Mouse (Mus musculus) urinary bladder, postnatal 36 days (tissue): ENCODE measurements around the gene Pctp.

Experiments
- DNase-seq, 2 experiments: peaks; one replicate each; pipeline ENCODE4 v3.0.0; 2022; ENCODE audit warnings: low spot score in 2 of 2, mixed read lengths in 1 of 2

The Pctp gene

DNA sequence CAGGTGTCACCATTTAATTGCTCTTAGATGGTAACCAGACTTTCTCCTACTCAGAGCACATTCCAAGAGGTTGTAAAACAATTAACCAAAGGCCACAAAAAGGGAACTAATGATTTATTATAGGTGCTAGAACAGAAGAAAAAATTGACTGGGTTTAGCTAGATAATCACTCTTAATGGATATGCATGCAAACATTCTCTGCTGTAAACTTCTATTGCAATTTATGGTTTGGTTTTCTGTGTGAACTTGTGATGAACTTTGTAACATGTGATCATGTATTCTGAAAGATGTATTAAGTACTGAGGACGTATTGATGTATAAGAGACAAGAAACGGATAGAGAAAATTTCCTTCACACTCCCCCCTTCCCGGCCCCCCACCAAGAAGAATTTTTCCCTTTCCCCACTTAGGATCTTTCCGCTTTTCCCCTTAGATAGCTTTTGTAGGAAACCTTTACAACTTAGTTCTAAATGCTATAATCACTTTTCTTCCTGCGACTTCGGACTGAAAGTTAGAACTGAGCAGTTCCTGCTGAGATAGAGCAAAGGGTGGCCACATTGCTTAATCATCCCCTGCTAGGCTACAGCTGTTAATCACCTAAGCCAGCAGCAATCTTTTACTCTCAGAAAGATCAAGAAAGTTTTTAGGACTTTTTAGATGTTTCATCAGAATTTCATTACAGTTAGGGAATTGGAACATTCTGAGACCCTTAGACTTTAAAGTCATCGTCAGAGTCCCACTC, 5.3 kb upstream of the Pctp start:
- DNase-seq, result no peak

DNA sequence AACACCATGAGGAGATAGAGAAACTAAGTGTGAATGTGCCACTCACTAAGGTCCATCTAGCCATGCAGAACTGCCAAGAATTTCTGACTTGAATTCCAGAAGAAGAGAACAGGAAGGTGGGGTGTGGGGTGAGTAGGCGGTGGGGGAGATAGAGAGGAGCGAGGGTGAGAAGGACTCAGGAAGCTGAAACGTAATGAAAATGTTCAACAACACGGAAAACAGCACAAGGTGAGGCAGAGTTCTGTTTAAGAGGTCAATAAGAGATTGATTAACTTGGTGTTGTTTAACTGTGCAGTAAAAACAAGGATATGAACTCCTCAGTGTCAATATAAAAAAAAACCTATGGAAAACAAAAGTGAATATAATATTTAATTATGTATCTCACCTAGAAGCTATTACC, 3.4 kb upstream of the Pctp start:
- DNase-seq, result no peak

DNA sequence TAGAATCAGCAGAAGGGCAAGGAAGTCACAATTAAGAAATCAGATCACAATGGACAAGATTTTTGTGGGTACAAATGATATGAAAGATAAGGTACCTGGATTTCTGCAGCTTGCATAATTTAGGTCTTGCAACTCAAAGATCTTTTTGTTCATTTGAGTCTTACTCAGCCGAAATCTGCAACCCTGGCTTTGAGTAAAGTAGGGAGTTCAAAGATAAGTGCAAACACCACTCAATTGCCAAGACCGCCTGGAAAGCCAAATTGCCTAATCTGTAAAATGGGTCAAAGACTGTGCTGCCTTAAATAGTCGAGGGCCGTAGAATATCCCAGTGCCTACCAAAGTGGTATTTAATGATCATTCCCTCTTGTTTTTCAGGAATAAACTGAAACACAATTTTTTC, 692 bp upstream of the Pctp start:
- no peak for DNase-seq

DNA sequence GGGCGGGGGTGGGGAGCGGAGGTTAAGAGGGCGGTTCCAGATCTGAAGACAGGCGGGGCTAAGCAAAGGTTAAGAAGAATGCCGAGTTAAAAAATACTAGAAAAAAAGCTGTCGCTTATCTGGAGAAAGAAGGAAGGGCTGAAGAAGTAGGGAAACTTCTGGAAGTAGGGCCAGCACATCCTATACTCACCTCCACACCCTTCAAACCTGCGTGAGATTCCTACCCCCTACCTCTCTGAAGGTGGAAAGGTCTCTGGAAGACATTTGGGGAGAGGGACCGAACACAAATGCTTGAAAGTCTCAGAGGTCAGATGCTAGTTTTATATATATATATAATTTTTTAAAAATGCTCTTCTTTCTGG, 274 bp upstream of the Pctp start:
- DNase-seq, result no peak

DNA sequence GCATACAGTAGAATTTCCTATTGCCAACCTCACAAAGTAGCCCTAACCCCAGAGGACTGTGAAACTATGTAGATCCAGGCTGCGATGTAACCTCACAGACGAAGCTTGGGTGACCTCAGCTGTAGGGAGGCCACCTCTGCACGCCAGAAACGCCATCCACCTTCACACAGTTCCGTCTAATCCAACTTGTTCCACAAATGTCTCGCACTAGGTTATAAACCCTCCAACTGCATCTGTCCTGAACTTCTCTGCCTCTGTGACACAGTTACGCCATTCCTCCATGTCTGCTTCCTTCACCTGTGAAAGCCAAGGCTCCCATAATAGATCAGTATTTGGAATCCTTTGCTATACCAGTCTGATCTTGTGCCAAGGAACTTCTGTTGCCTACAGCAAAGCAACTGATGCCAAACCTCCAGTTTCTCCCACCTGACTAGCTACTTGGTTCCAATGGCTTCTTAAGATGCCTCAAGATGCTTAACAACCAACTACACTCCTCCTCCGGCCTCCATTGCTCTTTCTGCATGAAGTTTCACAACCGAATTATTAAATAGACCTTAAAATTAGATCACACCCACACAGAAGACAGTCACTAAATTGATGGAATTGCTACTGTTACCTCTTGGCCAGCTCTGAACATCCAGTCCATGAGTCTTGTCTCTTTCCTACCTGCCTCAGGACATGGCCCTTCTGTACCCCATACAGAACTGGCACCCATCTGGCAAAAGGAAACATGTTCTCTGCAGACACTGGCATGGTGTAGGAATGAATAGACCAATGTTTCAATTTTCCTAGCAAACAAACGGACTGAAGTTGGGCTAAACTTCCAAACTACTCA, 1.1 kb downstream of the Pctp start:
- DNase-seq, result no peak

DNA sequence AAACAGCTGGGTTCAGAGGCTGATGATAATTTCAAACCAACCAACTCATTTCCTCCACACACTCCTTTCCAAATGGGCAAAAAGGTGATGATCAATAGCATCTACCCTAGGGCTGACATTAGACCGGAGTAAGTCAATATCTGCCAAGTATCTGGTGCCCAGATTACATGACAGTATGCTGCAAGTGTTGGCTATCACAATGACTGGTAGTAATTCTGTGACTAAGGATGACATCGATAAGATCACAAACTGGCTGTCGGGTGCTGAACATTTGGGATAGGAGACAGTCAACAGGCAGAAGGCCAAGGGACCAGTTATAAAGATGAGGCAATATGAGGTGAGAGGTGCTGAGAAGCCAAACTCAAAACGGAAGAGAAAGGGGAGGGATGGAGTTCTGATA, 2.0 kb downstream of the Pctp start:
- no peak for DNase-seq

DNA sequence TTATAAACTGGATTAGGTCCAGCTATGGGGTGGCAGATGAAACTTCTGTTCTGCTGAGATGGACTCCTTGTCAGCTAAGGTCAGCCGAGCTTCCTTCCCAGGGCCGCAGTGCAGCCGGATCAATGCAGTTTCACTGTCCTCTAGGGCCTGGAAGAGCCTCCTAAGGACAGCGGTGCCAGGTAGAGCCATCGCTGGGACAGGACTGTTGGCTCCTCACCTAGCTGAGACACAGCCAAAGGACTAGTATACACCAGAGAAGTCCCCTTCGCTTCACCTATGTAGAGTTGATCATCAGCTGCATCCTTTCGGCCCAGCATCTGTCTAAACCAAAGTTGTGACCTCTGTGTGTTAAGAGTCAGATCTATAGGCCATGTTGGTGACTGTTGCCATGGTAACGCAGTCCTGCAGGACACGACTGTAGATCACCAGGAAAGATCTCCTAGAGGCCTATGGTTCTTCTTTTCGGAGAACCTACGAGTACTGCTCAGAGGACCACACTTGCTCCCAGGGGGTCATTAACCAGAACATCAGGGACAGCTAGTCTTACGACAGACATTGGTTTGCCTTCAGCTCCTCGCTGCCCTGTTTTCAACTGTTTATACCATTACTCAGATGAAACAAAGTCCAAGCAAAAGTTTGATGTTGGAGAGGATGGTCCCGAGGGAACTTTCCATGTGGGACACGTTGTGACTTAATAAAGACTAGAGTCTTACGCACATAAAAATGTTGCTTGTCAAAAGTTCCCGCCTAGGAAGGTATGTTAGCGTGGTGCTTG, 3.5 kb downstream of the Pctp start:
- DNase-seq, result no peak

DNA sequence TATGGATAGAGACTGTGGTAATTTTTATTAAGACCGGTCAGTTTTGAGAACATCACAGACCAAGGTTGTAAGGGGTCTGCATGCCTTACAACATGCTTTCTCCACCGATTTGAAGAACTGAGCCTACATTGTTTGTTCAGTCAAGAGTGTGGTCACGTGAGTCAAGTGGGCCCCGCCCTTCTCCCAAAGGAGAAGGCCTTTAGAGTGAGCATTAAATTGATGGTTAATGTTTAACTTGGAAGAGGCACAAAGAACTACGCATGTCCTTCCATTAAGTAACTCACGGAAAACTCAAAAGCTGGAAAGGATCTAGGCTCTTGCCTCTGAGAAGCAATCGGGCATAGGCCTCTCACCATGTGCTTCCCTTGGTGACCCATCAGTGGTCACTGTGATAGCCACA, 5.8 kb downstream of the Pctp start:
- DNase-seq, result no peak

DNA sequence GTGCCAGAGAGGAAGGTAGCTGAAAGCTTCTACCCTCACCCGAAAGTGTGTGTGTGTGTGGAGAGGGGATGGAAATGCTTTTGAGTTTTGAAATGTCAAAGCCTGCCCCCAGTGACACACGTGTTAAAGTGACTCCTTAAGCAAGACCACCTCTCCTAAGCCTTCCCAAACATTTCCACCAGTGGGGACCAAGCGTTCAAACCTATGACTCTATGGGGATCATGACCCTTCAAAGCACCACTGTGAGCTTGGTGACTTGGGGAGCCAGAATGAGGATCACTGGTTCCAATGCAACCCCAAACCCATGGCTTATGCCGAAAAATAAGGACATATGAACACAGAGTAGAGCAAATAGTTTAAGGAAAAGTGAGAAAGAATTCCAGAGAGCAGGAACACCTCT, 6.3 kb downstream of the Pctp start:
- no peak for DNase-seq

DNA sequence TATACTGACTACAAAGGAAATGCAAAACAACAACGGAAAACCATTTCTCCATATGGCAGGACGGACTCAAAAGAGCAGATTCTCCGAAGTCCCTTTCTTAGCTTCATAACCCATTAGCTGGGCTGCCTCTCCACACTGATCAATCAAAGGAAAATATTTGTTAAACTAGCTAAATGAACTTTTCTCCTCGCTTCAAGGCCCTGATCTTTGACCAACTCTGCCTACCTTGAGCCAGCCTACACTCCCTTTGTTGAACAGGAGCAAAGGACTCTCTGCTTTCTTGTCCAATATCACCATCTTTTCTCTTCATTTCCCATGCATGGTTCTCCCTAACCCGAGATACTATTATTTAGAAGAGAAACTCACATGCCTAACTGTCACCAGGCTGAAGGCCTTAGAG, 7.1 kb downstream of the Pctp start:
- DNase-seq, result no peak

DNA sequence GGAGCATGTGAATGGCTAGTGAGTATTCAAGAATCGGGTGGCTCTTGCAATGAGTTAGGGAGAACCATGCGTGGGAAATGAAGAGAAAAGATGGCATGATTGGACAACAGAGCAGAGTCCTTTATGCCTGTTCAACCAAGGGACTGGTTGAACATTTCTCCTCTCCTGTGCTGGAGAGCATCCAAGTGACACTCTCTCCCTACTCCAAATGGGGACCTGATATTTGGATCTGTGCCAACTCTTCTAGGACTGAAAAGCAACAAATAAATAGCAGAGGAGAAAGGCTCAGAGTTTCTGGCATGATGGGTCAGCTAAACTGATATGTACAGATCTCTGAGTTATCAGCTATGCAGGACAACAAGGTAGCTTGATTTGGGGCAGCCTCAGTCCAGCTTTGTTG, 8.0 kb downstream of the Pctp start:
- no peak for DNase-seq

DNA sequence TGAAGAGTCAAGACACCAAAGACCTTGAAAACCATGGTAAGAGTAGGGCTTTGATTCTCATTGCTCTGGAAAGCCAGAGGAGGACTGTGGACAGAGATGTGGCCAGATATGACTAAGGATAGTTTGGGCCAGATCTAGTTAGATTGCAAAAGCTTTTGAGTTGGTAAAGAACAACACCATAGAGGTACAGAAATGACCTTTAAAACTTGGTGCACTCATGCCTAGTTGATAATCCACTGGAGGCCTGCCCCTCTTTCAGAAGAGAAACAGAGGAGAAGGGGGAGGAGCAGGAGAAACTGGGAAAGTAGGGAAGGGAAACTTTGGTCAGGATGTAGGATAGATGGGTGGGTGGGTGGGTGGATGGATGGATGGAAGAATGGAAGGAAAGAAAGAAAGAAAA, 11.0 kb downstream of the Pctp start:
- DNase-seq, result no peak

DNA sequence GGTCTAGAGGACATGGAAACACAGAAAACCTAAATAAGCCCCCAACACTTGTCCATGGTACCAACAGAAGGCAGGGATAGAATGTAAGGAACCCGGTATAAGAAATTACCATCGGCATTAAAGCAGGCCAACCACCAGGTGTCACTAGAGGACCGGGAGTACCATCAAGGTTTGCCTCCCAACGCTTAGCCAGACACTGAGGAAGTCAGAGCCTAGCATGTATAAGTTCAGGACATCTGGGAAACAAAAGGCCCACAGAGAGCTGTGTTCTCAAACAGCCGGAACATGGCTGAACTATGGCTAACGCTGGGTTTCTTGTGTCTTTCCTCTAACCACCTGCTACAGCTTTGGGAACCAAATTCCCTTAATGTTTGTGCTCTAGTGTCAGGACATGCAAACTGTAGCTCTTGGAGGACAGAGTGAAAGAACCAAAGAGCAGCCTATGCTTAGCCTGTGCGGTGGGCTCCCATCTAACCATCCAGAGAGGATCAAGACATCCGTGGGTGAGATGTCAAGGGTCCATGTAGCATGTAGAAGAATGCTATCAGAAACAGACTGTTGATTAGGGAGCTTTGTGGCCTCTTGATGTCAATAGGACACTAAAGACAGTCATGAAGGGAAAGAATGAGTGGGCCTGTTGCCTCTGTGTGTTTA, 13.6 kb downstream of the Pctp start:
- peak; percentile 44 to 63 for DNase-seq

DNA sequence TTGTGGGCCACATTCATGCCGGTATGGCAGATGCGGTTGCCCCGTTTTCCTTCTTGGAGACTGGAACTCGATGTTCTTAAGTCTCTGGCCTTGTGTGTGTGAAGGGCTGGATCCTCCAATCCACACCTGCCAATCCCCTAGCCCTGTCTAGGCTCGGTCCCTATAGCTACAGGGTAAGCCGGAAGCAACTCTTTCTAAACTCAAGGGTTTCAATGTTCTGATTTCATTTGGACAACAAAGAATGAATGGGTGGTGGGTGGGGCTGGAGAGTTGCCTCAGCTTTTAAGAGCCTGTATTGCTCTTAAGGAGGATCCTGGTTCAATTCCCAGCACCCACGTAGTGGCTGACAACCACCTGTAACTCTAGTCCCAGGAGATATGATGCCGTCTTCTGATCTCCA, 16.2 kb downstream of the Pctp start:
- no peak for DNase-seq

DNA sequence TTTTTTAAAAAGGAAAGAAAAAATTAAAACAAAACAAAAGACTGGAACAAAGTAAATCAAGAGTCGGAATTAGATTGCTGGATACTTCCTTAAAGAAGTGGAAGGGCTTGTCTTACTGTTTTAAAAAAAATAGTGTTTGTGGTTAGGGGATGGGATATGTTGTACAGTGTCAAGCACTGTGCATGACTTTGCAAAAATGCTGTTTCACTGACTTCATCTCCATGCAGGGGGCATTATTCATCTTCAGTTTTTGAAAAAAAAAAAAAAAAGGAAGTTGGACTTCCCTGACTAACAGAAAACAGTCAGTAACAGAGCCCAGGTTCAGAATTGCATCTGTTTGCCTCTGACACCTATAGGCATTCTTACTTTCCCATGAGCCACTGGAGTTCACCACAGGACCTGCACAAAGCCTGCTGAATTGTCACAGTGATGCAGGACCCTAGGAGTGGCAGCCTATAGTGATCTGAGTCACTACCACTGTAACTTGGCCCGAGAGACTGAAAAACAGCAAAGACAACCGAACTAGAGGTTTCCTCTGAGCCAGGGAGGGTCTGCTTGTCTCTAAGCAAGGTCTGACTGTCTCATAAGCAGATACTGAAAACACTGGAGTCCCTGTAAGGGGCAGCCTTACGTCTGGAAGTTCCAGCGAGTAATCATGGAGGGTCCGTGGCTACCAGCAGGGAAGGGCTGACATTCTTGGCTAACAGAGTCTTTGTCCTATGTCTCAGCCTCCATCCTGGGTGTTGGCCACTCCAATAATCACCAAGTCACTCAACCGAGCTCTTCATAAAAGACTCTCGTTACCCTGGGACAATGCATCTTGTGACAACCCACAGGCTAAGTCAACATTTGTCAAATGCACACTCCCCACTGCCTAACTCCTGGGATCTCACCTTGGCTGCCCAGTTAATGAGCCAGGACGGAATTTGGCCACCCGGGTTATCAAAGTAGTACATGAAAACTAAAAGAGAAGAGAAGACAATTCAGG, 17.2 kb downstream of the Pctp start:
- DNase-seq, result no peak

DNA sequence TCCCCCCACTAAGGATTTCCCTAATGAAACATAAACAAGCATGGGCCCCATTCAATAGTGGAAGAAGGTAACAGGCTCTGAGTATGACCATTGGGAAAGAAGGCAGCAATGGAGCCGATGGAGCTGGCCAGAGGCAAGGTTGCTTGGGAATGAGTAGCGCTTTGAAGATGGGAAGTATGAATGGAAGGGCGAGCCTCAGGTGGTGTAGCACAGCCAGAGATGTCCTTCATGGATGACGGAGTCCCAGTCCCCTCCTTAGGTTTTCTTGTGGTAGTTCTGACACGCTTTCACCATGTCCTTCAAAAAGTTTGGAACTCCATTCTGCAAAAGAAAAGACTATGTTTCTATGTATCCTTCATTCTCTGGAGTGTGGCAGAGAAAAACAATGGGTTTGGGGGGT, 18.3 kb downstream of the Pctp start:
- no peak for DNase-seq

DNA sequence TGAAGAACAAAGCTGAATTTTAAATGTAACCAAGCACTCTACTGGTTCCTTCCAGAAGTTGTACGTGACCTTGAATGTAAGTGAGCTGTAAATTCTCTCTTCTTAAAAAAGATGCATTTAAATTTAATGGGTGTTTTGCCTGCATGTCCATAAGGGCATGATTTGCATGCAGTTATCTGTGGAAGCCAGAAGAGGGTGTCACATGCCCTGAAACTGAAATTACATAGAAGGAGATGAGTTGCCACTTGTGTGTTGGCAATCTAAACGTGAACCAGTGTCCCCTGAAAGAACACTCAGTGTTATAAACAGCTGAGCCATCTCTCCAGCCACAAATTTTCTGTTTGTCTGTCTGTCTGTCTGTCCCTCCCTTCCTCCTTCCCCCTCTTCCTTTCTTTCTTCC, 19.8 kb downstream of the Pctp start:
- DNase-seq, result no peak

DNA sequence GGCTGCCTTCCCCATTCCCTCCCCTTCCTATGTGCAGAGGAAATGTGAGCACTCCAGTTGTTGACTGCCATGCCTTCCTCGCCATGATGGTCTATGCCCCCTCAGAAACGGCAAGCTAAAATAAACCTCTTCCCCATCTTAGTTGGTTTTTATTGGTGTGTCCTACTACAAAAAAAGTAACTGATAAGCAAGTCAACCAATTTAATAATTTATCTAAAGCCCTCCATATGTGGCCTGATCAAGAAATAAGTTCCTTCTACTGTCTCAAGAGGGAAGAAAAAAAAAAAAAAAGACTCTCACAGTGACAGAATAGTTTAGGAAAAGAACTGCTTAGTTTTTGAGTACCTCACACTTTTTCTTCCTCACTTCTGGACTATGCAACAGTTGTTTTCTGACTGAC, 22.6 kb downstream of the Pctp start:
- no peak for DNase-seq

DNA sequence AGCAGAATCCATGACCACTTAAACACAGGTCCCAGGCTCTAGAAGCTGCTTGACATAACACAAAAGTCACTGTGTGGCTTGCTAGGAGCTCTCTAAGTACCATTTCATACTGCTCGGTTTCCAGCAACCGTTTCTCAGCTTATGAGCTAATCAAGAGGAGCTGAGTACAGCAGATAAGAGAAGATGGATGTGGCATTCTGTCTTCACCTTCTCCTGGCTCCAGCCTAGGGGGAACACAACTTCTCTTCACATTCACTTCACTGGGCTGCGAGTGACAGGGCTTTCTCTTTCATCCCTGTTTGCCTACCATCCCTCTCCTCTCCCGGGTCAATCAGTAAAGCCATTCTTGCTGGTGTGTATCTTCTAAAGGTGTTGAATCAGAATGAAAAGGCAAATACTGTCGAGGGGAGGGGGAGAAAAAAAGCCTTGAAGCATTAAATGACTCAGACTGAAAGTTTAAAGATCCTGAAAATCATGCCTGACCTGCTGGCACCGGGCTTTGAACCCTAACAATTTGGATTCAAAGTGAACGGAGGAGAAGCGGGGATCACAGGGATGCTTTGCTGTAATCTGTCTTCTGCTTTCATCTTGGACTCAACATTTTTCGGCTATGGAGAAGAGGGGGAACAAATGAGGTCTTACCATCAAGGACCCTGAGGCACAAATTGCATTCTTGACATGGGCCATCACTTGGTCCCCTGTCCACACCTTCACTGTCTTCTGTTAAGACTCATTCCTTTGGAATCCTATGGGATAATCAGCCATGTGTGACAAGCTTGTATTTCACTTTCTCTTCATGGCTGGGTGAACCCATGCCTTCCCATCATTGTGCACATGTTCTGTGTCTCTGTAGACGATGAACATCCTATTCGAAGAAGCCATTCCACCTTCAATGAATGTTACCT, 23.5 kb downstream of the Pctp start:
- no peak for DNase-seq

DNA sequence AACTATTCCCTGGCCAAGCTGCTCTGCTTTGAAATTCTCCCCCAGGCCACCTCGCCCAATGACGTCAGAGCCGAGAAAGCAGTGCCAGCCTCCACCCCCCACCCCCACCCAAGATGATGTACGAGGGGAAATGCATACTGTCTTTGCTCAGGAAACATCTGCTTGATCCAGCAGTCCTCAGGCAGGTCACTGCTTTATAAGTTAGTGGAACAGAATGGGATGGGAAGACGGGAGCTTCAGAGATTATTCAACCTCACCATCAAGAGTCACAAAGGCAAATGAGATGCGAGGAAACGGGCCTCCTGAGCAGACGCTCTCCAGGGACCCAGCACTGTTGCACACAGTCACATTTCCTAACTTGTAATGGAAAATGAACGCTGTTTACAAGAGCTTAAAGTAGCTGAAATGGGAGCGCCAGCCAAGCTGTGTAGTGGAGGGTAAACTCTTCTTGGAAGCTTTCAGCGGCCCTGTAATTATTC, 24.3 kb downstream of the Pctp start:
- DNase-seq, result peak in 1 of 2 experiments; percentile 51
